Mouse (Mus musculus) hindbrain, embryonic 12.5 days (tissue): ENCODE results near the gene Vmn1r175. TPM values are rescaled to one million over a fixed set of nuclear protein-coding genes. Genes with fewer than 3 reads are reported as not detected.
"Not testable (repeated sequence)": the region's sequence is repeated elsewhere in the genome, so short reads cannot be mapped to it uniquely, and the experiment has no call there.

Experiments used
- ATAC-seq: fragments of 200-750 bp; cut with Nextera tagmentation; 2 replicates; pipeline ENCODE4 v1.8.0; 2017; ENCODE audit warnings: moderate TSS enrichment; ENCODE audit not compliant: low FRiP score
- H3K27ac ChIP-seq: fragments of 300-500 bp; sonication (generic); 2 replicates; pipeline ENCODE4 v1.5.1; 2016; ENCODE audit warnings: mild to moderate bottlenecking
- H3K27me3 ChIP-seq: fragments of 300-500 bp; sonication (generic); 2 replicates; pipeline ENCODE4 v1.6.1; 2016; ENCODE audit warnings: mild to moderate bottlenecking
- H3K36me3 ChIP-seq: fragments of 300-500 bp; sonication (generic); 2 replicates; pipeline ENCODE4 v1.6.1; 2016; ENCODE audit warnings: mild to moderate bottlenecking
- H3K4me1 ChIP-seq: fragments of 300-500 bp; sonication (generic); 2 replicates; pipeline ENCODE4 v1.6.1; 2016
- H3K4me2 ChIP-seq: fragments of 300-500 bp; sonication (generic); replicated peaks from 2 replicates; pipeline ENCODE4 v1.6.1; 2016; ENCODE audit warnings: mild to moderate bottlenecking
- H3K4me3 ChIP-seq: fragments of 300-500 bp; sonication (generic); 2 replicates; pipeline ENCODE4 v1.5.1; 2016; ENCODE audit warnings: mild to moderate bottlenecking
- H3K9ac ChIP-seq: fragments of 300-500 bp; sonication (generic); 2 replicates; pipeline ENCODE4 v1.6.1; 2016; ENCODE audit warnings: mild to moderate bottlenecking, moderate library complexity
- H3K9me3 ChIP-seq: fragments of 300-500 bp; sonication (generic); replicated peaks from 2 replicates; pipeline ENCODE4 v1.6.1; 2016; ENCODE audit warnings: mild to moderate bottlenecking
- WGBS: fragments of 180-500 bp; shearing (Covaris S2); methylation state at CpG from one replicate; pipeline ENCODE4 v1.1.7; 2016; 5-methylcytosine and 5-hydroxymethylcytosine counted together
- polyA plus RNA-seq: library from polyadenylated mRNA; unstranded; fragments of >200 nt; fragmentation: Nextera tagmentation; extraction: Ambion mirVana; gene quantifications from 2 replicates; pipeline ENCODE4 v1.2.1, GENCODE M21; 2016

The Vmn1r175 gene
- not detected in 2 replicates for polyA plus RNA-seq

GRCm38 (mm10) chr7:23810543-23810942 is at the start of gene Vmn1r175:
Gene Vmn1r175 (minus strand): TSS chr7:23810643.
- H3K9ac ChIP-seq, H3K9me3 ChIP-seq, H3K27me3 ChIP-seq, H3K4me2 ChIP-seq, H3K4me1 ChIP-seq, ATAC-seq, H3K27ac ChIP-seq, H3K4me3 ChIP-seq, H3K36me3 ChIP-seq: not testable (repeated sequence)

GRCm38 (mm10) chr7:23837272-23837671 is 26.8 kb upstream of the Vmn1r175 start, which contains the start of gene Vmn1r176:
Gene Vmn1r176 (minus strand): TSS chr7:23837372.
- not testable (repeated sequence) for H3K9ac ChIP-seq, H3K4me1 ChIP-seq, H3K27ac ChIP-seq, H3K36me3 ChIP-seq, H3K4me2 ChIP-seq, H3K27me3 ChIP-seq, H3K4me3 ChIP-seq, ATAC-seq, H3K9me3 ChIP-seq
- WGBS, result no CpG with 5 or more reads among the region's 1 CpGs

- Histone ChIP-seq H3K9ac (no peak overlapping the region), H3K27me3 (no peaks in the 10 kb centered on the region), H3K4me1 (no peaks in the 10 kb centered on the region), H3K27ac (no peak overlapping the region), H3K9me3 (peaks cover 52% of the 10 kb centered on the region), H3K4me3 (no peak overlapping the region), H3K36me3 (no peaks in the 10 kb centered on the region), H3K4me2 (no peak overlapping the region)
- ATAC-seq, result no peak
- 80% methylated on average over 6 of the region's 6 CpGs for WGBS
These were observed 25.9 kb downstream of the Vmn1r175 start for GRCm38 (mm10) chr7:23784526-23784925.

Other genes starting within 250 kb of the Vmn1r175 start
- not detected in 2 replicates for gene Vmn1r169, start 235.1 kb downstream of the Vmn1r175 start, polyA plus RNA-seq
- not detected in 2 replicates for gene Vmn1r170, start 204.5 kb downstream of the Vmn1r175 start, polyA plus RNA-seq
- not detected in 2 replicates for gene Vmn1r171, start 179.9 kb downstream of the Vmn1r175 start, polyA plus RNA-seq
- gene Vmn1r172, start 152.3 kb downstream of the Vmn1r175 start, polyA plus RNA-seq, result not detected in 2 replicates
- not detected in 2 replicates for gene Vmn1r173, start 109.9 kb downstream of the Vmn1r175 start, polyA plus RNA-seq
- not detected in 2 replicates for gene Vmn1r174, start 58.4 kb downstream of the Vmn1r175 start, polyA plus RNA-seq
- not detected in 2 replicates for gene Vmn1r176, start 26.7 kb upstream of the Vmn1r175 start, polyA plus RNA-seq
- not detected in 2 replicates for gene Vmn1r177, start 55.8 kb upstream of the Vmn1r175 start, polyA plus RNA-seq
- not detected in 2 replicates for gene Vmn1r178, start 81.4 kb upstream of the Vmn1r175 start, polyA plus RNA-seq
- gene Vmn1r179, start 116.3 kb upstream of the Vmn1r175 start, polyA plus RNA-seq, result not detected in 2 replicates
- gene Vmn1r180, start 140.0 kb upstream of the Vmn1r175 start, polyA plus RNA-seq, result not detected in 2 replicates
- gene Vmn1r181, start 164.0 kb upstream of the Vmn1r175 start, polyA plus RNA-seq, result not detected in 2 replicates
- gene V1rd19, start 191.0 kb upstream of the Vmn1r175 start, polyA plus RNA-seq, result not detected in 2 replicates
- not detected in 2 replicates for gene Vmn1r183, start 242.6 kb upstream of the Vmn1r175 start, polyA plus RNA-seq